Mouse (Mus musculus) MEL-GATA-1-ER (cell line): ENCODE data around the gene Olfml1.

Source experiments
- DNase-seq: peaks from one replicate; pipeline ENCODE4 v3.0.0-alpha.2; 2012; ENCODE audit warnings: low read depth; ENCODE audit errors: extremely low read depth

The Olfml1 gene

GRCm38 (mm10) chr7:107567261-107567671, at the start of gene Olfml1:
Gene Olfml1, plus strand, starts transcription at chr7:107567446.
- no peak for DNase-seq

- DNase-seq = no peak
These were observed 47.8 kb upstream of the Olfml1 start for GRCm38 (mm10) chr7:107519256-107520025.

- no peak for DNase-seq
These were observed 45.8 kb upstream of the Olfml1 start for GRCm38 (mm10) chr7:107521411-107521810.

- no peak for DNase-seq
These were observed 40.9 kb upstream of the Olfml1 start for GRCm38 (mm10) chr7:107526299-107526698.

GRCm38 (mm10) chr7:107528169-107528772, 39.0 kb upstream of the Olfml1 start:
- DNase-seq = no peak

- no peak for DNase-seq
These were observed 37.9 kb upstream of the Olfml1 start for GRCm38 (mm10) chr7:107529364-107529763.

- no peak for DNase-seq
These were observed 31.9 kb upstream of the Olfml1 start for GRCm38 (mm10) chr7:107535311-107535710.

GRCm38 (mm10) chr7:107536516-107536915, 30.7 kb upstream of the Olfml1 start:
- no peak for DNase-seq

- DNase-seq = no peak
These were observed 27.2 kb upstream of the Olfml1 start for GRCm38 (mm10) chr7:107540034-107540433.

GRCm38 (mm10) chr7:107545011-107545410, 22.2 kb upstream of the Olfml1 start:
- no peak for DNase-seq

GRCm38 (mm10) chr7:107547872-107548271, 19.4 kb upstream of the Olfml1 start:
- no peak for DNase-seq

GRCm38 (mm10) chr7:107553461-107553860, 13.8 kb upstream of the Olfml1 start:
- no peak for DNase-seq

- DNase-seq = no peak
These were observed 11.3 kb upstream of the Olfml1 start for GRCm38 (mm10) chr7:107555906-107556305.

GRCm38 (mm10) chr7:107560675-107561074, 6.6 kb upstream of the Olfml1 start:
- no peak for DNase-seq

GRCm38 (mm10) chr7:107561584-107561983, 5.7 kb upstream of the Olfml1 start:
- no peak for DNase-seq

- DNase-seq = no peak
These were observed 3.5 kb upstream of the Olfml1 start for GRCm38 (mm10) chr7:107563727-107564126.

- no peak for DNase-seq
These were observed 428 bp downstream of the Olfml1 start for GRCm38 (mm10) chr7:107567674-107568073.

- no peak for DNase-seq
These were observed 1.7 kb downstream of the Olfml1 start for GRCm38 (mm10) chr7:107568971-107569370.

GRCm38 (mm10) chr7:107573856-107574255, 6.6 kb downstream of the Olfml1 start:
- DNase-seq = no peak

- DNase-seq = no peak
These were observed 7.0 kb downstream of the Olfml1 start for GRCm38 (mm10) chr7:107574276-107574675.

GRCm38 (mm10) chr7:107592641-107593040, 25.4 kb downstream of the Olfml1 start:
- no peak for DNase-seq

- no peak for DNase-seq
These were observed 26.7 kb downstream of the Olfml1 start for GRCm38 (mm10) chr7:107593904-107594303.

GRCm38 (mm10) chr7:107594325-107594856, 27.1 kb downstream of the Olfml1 start:
- no peak for DNase-seq
